Mouse (Mus musculus): ENCODE measurements at regions not wholly inside any gene's neighbourhood (a gene's known extent, or its start where the extent isn't known, plus 50 kb on each side); places are given as distances from the start of the nearest gene placed in this dataset.

DNA sequence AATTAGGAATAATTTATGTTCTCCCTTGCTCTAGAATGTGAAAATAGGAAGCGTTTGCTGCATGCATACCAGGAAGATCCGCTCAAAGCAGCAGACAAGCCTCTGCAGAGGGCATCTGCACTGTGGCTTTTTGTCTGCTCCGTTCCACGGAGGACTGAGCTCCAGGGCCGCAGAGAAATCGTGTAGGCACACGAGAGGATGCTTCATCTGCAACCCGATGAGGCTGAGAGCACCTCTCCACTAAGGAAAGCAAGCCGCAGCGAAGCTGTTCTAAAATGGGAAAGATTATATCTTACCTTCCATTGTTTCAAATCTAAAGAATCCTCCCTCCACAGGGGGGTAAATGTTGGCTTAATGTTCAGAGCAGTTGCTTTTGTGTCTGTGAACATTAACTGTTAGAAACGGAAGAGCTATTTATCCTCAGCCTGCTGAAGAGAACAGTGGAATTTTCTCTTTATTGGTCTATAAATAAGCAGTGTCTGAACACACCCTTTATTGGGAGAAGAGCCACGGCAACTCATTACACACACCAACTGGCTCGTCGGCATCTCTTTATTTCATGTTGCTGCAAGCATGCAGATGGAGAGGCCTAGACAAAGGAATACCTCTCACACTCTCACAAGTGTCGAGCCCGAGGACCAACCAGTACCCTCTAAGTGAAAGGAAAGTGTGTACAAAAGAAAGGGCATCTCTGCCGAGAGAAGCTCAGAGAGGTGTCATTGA, 414.6 kb upstream of the Hnrnpa3 start:
- no peak for DNase-seq

DNA sequence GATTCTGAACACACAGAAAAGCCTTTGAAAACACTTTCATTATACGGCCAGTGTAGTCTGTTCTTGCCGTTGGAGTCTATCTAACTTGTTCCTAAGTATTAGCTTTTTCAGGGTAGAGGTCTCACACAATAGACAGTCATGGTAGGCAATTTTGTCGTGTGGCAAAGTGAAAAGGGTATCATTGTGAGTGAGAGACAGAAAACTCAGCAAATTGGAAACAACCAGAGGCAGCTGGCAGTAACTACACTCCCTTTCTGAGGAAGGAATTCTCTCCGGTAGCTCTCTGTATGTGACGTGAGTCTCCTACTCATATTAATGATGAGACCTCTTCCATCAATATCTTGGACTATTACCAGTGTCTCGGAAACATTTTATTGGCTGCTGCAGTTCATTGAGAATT, 413.8 kb upstream of the Hnrnpa3 start:
- DNase-seq: no peak

GRCm38 (mm10) chr2:75245662-75246061, 413.4 kb upstream of the Hnrnpa3 start:
- no peak for DNase-seq

DNA sequence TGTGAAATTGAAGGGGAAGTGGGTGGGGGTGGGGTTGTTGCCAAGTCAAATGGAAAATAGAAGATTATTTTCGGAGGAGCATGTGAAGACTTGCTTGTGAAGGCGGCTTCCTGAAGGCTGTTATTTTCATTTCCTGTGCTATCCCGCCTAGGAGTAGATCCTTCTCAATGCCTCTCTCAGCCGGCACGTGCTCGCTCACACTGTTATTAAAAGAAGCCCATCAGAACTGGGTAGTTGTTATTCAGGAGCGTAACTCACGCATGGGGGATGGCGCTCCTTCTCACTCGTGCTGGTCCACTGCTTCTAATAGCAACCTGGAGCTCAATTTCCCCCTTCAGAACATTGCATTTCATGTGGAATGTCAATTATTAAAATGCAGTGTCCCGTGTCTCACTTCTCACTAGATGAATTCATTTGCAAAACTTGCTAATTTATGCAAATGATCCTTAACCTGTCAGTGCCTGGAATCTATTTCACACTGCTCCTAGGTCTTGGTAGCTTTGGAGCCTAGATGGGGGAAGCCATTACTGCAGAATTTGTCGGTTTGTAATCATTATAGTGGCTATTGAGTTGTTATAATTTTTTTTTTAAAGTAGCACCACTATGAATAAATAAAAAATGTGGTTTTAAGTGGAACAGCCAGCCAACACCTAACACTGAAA, 412.8 kb upstream of the Hnrnpa3 start:
- peak in 1 of 2 experiments; percentile 42 for DNase-seq

DNA sequence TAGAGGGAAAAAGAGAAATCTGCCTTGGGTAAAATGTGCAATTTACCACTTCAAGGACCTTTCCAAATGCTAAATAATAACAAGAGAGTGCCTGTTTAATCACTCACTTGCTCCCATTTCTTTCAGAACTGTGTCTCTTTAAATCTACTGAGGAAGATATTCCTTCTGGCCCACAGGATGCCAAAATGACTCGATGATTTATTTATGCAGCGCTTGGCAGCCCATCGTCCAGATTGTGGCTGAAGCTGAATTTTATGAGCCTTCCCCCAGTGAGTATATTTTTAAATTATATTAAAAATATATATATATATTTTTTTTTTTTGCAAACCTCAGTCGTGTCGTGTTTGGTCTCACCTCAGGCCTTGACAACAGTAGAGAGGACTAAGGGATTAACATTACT, 410.8 kb upstream of the Hnrnpa3 start:
- no peak for DNase-seq

DNA sequence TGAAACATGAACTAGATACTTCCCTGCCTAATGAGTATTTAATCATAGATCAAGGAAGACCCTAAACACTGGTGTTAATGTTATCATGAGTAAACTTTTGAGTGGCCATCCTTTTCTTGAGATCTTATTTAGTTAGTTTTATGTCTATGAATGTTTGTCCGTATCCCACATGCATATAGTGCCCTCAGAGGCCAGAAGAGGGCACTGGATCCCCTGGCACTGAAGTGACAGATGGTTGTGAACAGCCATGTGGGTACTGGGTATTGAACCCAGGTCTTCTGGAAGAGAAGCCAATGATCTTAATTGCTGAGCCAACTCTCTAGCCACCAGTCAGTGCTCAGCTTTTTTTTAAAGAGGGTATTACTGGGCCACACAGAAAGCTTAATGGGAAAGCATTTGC, 408.6 kb upstream of the Hnrnpa3 start:
- no peak for DNase-seq

- no peak for DNase-seq
Measured at GRCm38 (mm10) chr2:75252829-75253228, 406.2 kb upstream of the Hnrnpa3 start.

- DNase-seq: no peak
Measured at GRCm38 (mm10) chr2:75265218-75265617, 393.8 kb upstream of the Hnrnpa3 start.

DNA sequence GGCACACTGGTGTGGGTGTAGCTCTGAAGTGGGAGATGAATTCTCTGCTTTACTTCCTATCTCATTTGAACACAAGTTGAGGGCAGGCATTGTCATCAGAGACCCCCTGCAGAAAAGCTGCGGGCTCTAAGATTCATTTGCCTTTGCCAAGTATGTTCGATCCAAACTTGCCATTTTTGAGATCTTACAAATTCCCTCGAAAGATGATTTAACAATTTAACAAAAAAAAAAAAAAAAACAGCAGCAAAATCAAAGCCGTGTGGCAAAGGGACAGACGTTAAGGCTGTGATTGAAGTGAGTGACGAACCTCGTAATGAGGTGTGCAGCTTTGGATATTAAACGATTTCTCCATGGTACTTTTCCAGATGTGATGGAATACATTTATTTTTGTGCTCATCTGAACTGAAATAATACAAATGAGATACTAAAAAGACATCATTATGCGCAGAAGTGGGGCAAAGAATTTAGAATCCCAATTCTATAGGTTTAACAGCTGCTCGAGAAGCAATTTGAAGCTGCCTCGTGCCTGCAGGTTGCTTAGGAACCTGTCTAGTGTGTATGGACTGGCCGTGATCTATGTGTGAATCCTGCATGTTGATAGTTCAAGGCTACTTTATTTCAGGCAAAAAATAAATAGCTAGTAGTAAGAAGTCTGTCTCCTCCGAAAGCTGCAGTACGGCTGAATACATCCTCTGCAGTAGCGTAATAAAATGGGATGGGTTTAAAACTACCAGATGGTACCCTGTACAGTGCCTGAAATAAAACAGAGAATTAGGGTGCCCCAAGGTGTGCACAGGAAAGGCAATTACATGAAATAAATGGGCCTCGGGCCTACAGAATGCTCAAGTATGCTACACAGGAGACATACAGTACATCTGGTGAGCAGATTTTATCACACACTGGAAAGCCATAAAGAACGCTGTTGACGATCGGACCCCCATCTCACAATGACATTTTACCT, 393.0 kb upstream of the Hnrnpa3 start:
- DNase-seq: no peak

- DNase-seq: no peak
Measured at GRCm38 (mm10) chr2:75267949-75268348, 391.1 kb upstream of the Hnrnpa3 start.

- peak; percentile 47 to 51 for DNase-seq
Measured at GRCm38 (mm10) chr2:75269446-75269845, 389.6 kb upstream of the Hnrnpa3 start.

- no peak for DNase-seq
Measured at GRCm38 (mm10) chr2:75270115-75270514, 388.9 kb upstream of the Hnrnpa3 start.

- no peak for DNase-seq
Measured at GRCm38 (mm10) chr2:75287900-75288299, 371.2 kb upstream of the Hnrnpa3 start.

GRCm38 (mm10) chr2:75291674-75292073, 367.4 kb upstream of the Hnrnpa3 start:
- DNase-seq: no peak

DNA sequence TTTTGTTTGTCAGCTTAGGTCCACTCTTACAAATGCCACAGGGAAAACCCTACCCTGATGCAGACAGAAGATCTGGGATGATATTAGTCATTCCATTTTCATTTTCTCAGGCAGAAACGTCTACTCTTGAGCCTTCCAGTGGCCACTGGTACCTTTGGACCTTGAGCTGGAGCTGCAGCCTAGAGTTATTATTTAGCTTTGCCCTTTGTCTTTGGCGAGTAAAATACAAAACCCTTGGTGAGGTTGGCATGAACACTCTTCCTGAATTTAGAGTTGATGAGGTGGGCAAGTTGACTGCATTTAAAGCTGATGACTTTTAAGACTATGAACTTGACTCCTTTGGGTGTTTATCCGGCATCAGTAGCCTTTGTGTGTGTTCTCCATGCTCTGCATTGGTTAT, 352.2 kb upstream of the Hnrnpa3 start:
- DNase-seq: peak; percentile 27 to 44

DNA sequence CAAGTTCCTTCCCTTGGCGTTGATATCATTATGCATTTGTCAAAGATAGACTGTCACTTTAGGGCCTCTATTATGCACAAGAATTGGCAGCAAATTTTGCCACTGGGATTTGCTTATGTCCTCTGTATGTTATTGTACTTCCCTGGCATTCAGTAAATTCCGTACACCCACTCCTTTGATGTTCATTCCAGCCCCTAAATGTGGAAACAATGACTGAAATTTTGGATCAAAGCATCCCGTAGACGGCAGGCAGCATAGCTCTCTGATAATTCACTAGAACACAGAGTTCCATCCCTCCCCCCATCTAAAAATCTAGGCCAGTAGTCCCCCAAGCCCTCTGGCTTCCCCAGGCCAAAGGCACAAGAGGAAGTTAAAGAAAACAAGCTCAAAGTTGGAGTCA, 347.9 kb upstream of the Hnrnpa3 start:
- DNase-seq: no peak

- peak in 1 of 2 experiments; percentile 65 for DNase-seq
Measured at GRCm38 (mm10) chr2:75312246-75312645, 346.8 kb upstream of the Hnrnpa3 start.

- no peak for DNase-seq
Measured at GRCm38 (mm10) chr2:75315341-75315740, 343.7 kb upstream of the Hnrnpa3 start.

GRCm38 (mm10) chr2:75318190-75318589, 340.9 kb upstream of the Hnrnpa3 start:
- no peak for DNase-seq

DNA sequence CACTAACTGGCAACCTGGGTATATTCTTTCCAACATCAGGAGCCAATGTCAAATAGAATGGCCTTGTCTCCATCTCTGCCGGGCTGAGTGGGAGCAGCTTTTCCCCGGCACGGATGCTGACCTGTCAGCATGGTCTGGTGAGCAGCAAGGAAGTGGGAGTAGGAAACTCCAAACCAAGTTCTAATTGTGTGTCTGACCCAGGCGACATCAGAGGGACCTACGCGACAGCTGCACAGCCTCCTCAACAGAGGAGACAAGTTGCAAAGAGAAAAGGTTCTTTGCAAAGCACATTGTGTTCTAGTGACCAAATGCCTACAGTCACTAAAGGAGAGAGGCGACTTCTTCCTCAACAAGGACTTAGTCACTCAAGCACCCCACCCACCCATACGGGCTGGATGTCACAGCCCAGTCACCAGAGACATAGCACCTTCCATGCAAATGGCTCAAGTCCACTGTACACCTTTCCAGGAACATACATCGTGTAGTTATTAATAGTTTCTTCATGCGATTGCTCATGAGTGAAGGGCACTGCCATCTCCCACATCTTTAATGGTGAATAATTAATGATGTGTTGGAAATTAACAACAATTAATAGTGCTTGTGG, 334.8 kb upstream of the Hnrnpa3 start:
- DNase-seq: no peak

DNA sequence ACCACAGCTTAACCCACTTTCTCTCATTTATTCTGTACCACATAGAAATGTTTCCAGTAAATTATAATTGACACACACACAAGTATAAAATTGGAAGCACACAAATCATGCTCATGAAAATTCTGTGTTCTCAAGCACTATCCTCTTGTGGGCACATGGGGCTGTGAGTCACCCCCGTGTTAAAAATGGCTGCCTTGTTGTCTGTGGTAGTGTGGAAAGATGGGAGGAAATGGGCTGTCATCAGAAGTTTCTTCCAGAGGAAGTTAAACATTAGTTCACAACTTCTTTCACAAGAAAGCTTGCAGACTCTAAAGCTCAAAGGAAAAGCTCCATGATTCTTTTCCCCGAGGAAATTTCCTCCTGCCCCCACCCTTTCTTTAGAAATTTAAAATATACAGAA, 329.5 kb upstream of the Hnrnpa3 start:
- no peak for DNase-seq

DNA sequence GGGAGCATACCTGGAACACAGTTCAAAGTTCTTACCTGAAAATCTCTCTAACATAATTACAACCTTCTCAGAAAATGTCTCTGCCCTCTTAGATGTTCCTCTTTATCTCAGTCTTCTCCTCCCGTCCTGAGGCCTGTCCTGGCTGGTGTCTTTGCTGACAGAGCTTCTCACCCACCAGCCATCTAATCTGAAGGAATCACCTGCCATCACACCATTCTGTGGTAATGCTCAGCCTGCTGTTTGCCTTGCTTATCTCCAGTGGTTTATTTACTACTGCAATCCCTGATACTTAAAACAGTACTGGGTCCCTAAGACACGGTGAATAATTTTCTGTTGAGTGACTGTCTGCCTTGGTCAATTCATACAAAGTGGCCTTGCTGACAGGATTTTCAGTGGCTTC, 317.8 kb upstream of the Hnrnpa3 start:
- no peak for DNase-seq

DNA sequence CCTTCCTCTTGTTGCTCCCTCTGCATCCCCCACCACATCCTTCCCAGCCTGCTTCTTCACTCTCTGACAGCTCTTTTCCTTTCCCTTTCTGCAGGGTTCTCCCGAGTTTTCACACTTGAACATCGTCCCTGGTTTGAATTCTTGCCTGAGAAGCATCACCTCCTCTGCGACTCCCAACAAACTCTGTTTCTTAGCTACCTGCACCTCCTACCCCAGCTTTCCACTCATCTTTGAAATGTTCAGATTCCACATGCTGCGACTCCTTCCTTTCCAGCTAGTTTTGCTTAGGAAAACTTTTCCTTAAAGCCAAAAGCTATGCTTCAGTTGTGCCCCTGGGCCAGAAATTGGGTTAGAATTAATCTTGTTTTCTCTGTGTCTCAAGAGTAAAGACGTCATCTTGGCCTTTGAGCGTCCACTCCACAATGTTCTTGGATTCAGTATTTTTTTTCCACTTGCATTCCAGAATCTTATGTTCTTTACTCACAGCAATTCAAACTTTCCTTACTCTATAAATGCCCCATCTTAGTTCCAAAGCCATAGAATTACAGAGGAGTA, 317.3 kb upstream of the Hnrnpa3 start:
- DNase-seq: no peak

Measured in kidney, postnatal 25 days (tissue).